Mouse (Mus musculus): ENCODE results near the gene Lmo4. TPM values are rescaled to one million over a fixed set of nuclear protein-coding genes. Genes with fewer than 3 reads are reported as not detected.

The Lmo4 gene
- polyA plus RNA-seq, 1 experiment = 71.7 TPM

DNA sequence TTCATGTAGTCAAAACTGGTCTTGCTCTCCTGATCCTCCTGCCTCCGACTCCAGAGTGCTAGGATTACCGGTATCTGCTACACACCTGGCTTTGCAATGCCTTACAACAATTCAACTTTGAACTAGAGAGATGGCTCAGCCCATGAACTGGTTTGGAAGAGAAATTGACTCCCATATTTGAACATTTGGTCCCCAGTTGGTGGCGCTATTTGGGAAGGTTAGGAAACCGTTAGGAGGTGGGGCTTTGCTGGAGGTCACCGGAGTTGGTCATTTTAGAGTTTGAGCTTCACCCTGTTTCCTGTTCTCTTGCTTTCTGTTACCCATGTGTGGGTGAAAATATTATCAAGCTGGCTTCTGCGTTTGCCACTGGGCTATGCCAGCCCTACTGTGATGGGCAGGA is 22.8 kb downstream of the Lmo4 start:
- no peak overlapping the region for H3K4me3 ChIP-seq (replicated peaks; ENCODE audit: extremely low read depth, low read depth, low read length)
- no peak for DNase-seq
- H3K4me1 ChIP-seq (ENCODE audit: control insufficient read depth, insufficient read depth, low read length) = no peaks in the 10 kb centered on the region
- TF ChIP-seq POLR2A (IDR thresholded peaks at IDR 0.05; ENCODE audit: borderline replicate concordance, extremely low read depth, low read depth, low read length) (no peak), CTCF (IDR thresholded peaks at IDR 0.05; ENCODE audit: insufficient read depth, low read length) (0 out of 2 replicates have a peak, but pooled peaks have one; percentile 2)
- 75% methylated on average over 6 of the region's 6 CpGs for WGBS

DNA sequence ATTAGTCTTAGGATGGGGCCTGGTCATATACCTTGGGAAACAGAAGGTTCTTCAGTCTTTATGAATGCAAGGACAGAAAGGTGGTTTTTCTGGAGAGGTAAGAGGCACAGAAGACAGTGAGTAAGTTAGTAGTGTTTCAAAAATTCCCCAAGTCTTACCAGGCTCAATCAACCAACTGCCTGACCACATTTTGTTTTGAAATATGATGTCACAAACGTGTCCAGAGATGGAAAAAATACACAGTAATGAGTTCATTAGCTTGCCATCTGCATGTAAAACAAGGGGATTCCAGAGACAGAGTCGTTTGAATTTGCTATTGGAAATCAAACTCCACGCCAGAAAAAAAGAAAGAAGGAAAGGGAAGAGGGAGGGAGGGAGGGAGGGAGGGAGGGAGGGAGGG is 26.1 kb downstream of the Lmo4 start:
- 48% methylated on average over 2 of the region's 3 CpGs for WGBS

DNA sequence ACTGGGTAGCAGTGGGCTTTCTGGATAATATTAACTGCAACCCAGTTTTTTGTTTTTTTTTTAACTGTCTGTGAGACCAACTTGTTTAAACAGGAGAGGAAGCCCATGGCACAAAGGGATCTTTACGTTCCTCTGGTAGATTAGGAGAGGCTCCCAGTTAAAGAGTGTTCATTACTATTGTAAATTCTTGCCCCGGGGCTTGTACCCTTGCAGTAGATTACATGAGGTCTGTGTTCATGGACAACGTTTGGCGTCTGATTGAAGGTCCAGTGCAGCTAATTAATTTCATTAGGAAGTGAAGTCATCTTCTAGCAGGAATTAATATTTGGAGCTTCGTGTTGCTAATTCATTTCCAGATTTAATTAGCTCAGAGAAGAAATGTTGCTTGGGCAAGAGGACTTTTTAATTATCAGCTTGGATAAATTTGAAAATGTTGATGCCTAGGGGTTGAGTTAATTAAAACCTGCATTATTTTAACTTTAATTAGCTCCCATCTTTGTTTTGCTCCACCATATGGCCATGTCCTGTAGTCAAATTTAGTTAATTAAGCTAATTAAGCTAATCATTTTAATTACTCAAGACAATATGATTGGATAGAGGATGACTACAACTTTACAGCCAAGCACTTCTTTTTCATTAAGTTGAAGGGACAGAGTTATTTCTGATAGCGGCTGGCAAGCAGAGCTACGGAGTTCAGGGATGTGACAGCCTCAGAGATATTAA is 31.0 kb downstream of the Lmo4 start:
- no peak for DNase-seq
- 76% methylated on average over 7 of the region's 7 CpGs for WGBS
- Histone ChIP-seq H3K4me3 (replicated peaks; ENCODE audit: extremely low read depth, low read depth, low read length) (no peak overlapping the region), H3K4me1 (ENCODE audit: control insufficient read depth, insufficient read depth, low read length) (no peaks in the 10 kb centered on the region)
- TF ChIP-seq POLR2A (IDR thresholded peaks at IDR 0.05; ENCODE audit: borderline replicate concordance, extremely low read depth, low read depth, low read length) (no peak), CTCF (IDR thresholded peaks at IDR 0.05; ENCODE audit: insufficient read depth, low read length) (no peak)

More for the DNA sequence above, 26.1 kb downstream of the Lmo4 start:
- Histone ChIP-seq H3K4me3 (replicated peaks; ENCODE audit: extremely low read depth, low read depth, low read length) (no peak overlapping the region), H3K4me1 (ENCODE audit: control insufficient read depth, insufficient read depth, low read length) (no peaks in the 10 kb centered on the region)
- TF ChIP-seq POLR2A (IDR thresholded peaks at IDR 0.05; ENCODE audit: borderline replicate concordance, extremely low read depth, low read depth, low read length) = no peak
- no peak for DNase-seq

DNA sequence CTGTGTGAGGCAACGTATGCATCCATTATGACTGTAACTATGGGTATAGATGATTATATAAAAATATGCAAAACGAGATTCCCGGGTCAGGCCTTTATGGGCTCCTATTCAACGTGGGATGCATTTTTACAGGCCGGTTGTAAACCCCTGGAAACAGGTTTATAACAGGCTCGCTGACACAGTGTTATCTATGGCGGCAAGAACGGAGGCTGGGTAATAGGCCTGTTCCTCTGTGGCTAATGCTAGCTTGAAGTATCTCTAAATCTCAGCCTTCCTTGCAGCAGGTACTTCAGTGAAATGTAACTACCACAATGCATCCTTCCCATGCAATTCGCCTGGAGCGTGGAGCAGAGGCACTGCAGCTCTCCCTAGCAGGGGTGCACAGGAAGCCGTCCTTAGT is 31.9 kb downstream of the Lmo4 start:
- Histone ChIP-seq H3K4me1 (ENCODE audit: control insufficient read depth, insufficient read depth, low read length) (no peaks in the 10 kb centered on the region), H3K4me3 (replicated peaks; ENCODE audit: extremely low read depth, low read depth, low read length) (no peak overlapping the region)
- DNase-seq = no peak
- WGBS = 95% methylated on average over 11 of the region's 11 CpGs
- TF ChIP-seq POLR2A (IDR thresholded peaks at IDR 0.05; ENCODE audit: borderline replicate concordance, extremely low read depth, low read depth, low read length) (no peak), CTCF (IDR thresholded peaks at IDR 0.05; ENCODE audit: insufficient read depth, low read length) (no peak)

DNA sequence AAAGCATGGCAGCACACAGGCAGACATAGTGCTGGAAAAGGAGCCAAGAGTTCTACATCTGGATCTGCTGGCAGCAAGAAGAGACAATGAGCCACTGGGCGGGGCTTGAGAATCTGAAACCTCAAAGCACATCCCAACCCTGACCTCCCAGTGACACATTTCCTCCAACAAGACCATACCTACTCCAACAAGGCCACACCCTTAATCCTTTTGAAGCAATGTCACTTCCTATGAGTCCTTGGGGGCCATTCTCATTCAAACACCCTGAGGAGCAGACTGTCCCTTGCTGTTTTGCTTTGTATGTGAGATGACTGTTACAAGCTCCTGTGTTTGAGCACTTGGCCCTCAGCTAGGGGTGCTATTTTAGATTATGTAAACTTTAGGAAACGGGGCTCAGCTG is 33.3 kb downstream of the Lmo4 start:
- no peaks in the 10 kb centered on the region for H3K4me1 ChIP-seq (ENCODE audit: control insufficient read depth, insufficient read depth, low read length)
- 59% methylated on average over 2 of the region's 2 CpGs for WGBS
- TF ChIP-seq CTCF (IDR thresholded peaks at IDR 0.05; ENCODE audit: insufficient read depth, low read length) = no peak
- TF ChIP-seq POLR2A (IDR thresholded peaks at IDR 0.05; ENCODE audit: borderline replicate concordance, extremely low read depth, low read depth, low read length) = no peak
- H3K4me3 ChIP-seq (replicated peaks; ENCODE audit: extremely low read depth, low read depth, low read length) = no peak overlapping the region
- no peak for DNase-seq

DNA sequence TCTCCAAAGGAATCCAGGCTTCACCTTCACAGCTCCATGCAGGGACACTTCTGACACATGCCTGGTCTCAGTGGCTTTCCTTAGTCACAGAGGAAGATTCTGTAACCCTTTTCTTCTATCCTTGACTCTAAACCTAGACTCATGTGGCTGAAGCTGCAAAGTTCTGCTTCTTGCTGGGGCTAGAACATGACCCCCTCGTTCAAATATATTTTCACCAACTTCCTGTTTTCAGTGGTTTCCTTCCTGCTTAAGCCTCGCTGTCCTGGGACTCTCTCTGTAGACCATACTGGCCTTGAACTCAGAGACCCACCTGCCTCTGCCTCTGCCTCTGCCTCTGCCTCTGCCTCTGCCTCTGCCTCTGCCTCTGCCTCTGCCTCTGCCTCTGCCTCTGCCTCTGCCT is 34.5 kb downstream of the Lmo4 start:
- TF ChIP-seq CTCF (IDR thresholded peaks at IDR 0.05; ENCODE audit: insufficient read depth, low read length) = no peak
- TF ChIP-seq POLR2A (IDR thresholded peaks at IDR 0.05; ENCODE audit: borderline replicate concordance, extremely low read depth, low read depth, low read length) = no peak
- WGBS = 53% methylated on average over 2 of the region's 2 CpGs
- H3K4me1 ChIP-seq (ENCODE audit: control insufficient read depth, insufficient read depth, low read length) = no peaks in the 10 kb centered on the region
- no peak overlapping the region for H3K4me3 ChIP-seq (replicated peaks; ENCODE audit: extremely low read depth, low read depth, low read length)
- no peak for DNase-seq

DNA sequence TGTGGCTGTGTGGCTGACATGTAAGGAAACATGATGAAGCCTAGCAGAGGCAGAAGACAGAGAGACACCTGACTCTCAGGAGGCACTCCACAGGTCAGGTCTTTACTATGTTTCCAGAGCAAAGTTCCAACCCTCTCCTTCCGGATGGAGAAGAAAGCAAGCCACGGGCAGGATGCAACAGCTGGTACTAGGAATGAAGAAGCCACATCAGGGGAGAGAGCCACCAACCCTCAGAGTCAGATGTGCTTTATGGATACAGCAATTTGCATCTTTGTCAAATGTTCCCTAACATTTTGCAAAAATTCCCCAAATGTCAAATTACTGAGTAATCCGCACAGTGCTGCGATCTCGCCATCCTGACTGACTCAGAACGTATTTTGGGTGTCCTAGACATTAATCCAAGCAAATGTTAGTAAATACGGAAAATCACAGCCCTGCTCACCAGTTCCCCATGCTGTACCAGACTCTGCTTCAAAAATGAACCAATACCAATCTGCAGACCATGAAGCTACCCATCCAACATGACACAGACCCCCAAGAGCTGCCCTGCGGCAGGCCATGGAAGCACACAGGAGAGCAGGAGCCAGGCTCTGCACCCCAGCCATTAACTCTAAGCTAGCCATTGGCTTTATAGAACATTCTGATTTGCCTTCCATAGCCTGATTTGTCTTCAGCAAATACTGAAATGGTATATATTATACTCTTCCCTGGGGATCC is 38.4 kb downstream of the Lmo4 start:
- DNase-seq = no peak
- Histone ChIP-seq H3K4me3 (replicated peaks; ENCODE audit: extremely low read depth, low read depth, low read length) (no peak overlapping the region), H3K4me1 (ENCODE audit: control insufficient read depth, insufficient read depth, low read length) (no peaks in the 10 kb centered on the region)
- no peak for TF ChIP-seq POLR2A (IDR thresholded peaks at IDR 0.05; ENCODE audit: borderline replicate concordance, extremely low read depth, low read depth, low read length)
- no peak for TF ChIP-seq CTCF (IDR thresholded peaks at IDR 0.05; ENCODE audit: insufficient read depth, low read length)
- 90% methylated on average over 8 of the region's 8 CpGs for WGBS

DNA sequence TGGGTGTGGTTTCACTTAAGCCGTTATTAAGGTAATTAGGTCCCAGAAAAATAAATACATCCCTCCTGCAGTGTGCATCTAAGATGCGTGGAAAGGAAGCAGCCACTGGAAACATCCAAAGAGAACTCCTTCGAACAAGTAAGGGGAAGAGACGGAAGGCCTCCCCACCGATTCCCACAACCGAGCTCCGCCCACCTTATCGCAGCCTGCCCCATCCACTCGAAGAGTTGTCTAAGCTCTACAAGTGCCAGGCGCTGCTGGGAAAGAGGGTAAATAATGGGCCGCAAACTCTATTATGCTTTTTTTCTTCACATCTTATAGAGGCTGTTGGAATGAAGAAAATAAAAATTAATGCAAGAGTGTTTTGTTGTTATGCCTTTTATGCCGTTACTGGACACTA is 39.6 kb downstream of the Lmo4 start:
- H3K4me3 ChIP-seq (replicated peaks; ENCODE audit: extremely low read depth, low read depth, low read length) = no peak overlapping the region
- TF ChIP-seq CTCF (IDR thresholded peaks at IDR 0.05; ENCODE audit: insufficient read depth, low read length) = no peak
- no peak for TF ChIP-seq POLR2A (IDR thresholded peaks at IDR 0.05; ENCODE audit: borderline replicate concordance, extremely low read depth, low read depth, low read length)
- whole genome bisulfite sequencing = 72% methylated on average over 12 of the region's 12 CpGs
- DNase-seq = peak; percentile 20
- H3K4me1 ChIP-seq (ENCODE audit: control insufficient read depth, insufficient read depth, low read length) = no peaks in the 10 kb centered on the region

DNA sequence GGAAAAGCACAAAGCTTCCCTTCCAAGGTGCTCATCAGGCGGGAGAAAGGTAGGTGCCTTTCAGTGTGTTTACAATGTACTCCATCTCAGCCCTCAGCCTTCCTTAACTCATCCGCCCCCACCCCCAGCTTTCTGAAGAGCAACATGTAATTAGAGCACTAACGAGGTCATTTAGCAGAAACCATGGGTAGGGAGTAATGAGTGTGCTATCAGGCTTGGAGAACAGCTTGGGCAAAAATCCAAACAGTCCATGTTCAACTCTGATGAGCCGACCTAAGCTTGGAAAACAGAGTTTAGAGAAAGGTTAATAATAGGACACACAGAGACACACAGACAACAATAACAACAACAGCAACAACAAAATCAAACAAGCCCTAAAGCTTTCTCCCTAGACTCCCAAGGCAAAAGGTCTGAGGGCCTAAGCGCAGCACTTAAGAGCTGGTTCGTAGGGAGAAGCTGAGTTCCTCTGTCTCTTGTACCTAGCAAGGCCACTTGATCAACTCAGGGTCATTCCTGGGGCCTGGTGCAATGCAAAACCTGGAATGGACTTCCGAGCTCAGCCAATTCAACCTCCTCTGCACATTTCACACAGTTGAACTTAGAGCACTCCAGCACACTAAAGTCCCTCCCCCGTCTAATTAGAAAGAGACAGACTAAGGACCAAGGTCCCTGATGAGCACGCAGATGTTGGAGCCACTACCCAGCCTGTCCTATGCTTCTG is 40.2 kb downstream of the Lmo4 start:
- Histone ChIP-seq H3K4me3 (replicated peaks; ENCODE audit: extremely low read depth, low read depth, low read length) (no peak overlapping the region), H3K4me1 (ENCODE audit: control insufficient read depth, insufficient read depth, low read length) (no peaks in the 10 kb centered on the region)
- TF ChIP-seq CTCF (IDR thresholded peaks at IDR 0.05; ENCODE audit: insufficient read depth, low read length) (no peak), POLR2A (IDR thresholded peaks at IDR 0.05; ENCODE audit: borderline replicate concordance, extremely low read depth, low read depth, low read length) (no peak)
- DNase-seq = peak; percentile 38
- WGBS = 64% methylated on average over 9 of the region's 9 CpGs

Measured in lung, adult 2 months (tissue).